ENCODE assay signal across 8 mouse cellular contexts in the genomic region with DNA sequence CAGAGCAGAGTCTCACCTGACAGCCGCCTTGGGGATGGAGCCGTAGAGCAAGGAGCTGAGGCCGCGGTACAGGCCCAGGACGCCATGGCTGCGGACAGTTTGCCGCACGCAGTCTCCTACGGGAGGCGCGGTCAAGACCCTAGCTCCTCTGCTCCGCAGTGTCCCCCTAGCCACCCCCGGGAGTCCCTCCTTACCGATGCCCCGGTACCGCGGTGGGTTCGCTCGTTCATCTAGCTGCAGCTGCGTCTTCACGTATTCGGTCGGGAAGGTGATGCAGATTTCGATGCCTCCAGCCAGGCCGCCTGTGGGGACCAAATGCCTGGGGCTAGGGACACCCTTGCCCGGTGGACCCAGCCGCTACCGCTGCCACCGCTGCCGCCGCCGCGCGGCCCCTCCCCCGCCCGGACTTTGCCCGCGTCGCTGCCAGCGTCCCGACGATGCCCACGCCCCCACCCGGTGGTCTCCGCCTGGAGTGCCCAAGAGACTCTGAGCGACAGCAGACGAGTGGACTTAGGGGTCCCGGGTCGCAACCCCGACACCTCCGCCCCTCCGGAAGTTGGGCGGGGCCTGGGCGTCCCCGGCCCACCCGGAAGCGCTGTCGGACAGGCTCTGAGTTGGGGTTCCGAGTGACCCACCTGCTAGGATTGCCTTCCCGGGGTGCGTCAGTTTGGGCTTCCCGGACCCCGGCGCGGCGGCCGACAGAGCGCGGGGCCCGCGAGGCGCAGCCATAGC. TPM values are rescaled to one million over a fixed set of nuclear protein-coding genes. Genes with fewer than 3 reads are reported as not detected.
DNase-seq lines count a peak whose midpoint lies in the region; ATAC-seq and TF ChIP-seq lines count a peak whose summit lies in the region.

No protein-coding gene starts in this region.

- peak; percentile 59 for ATAC-seq in hindbrain, embryonic 11.5 days (ENCODE audit: low FRiP score)
- ATAC-seq in limb, embryonic 14.5 days (ENCODE audit: low FRiP score, low read depth): peak; percentile 66
- peak; percentile 35 for ATAC-seq in midbrain, embryonic 15.5 days (replicated peaks)

- peak overlapping the region; percentile 91 for H3K9ac ChIP-seq in ES-Bruce4 (ENCODE audit: low read depth, poor library complexity, severe bottlenecking)
- peak overlapping the region; percentile 51 for H3K9ac ChIP-seq in hindbrain, embryonic 11.5 days (ENCODE audit: low read depth, low read length)
- peak overlapping the region; percentile 80 for H3K9ac ChIP-seq in limb, embryonic 14.5 days (ENCODE audit: low read depth, low read length, severe bottlenecking)
- H3K9ac ChIP-seq in midbrain, embryonic 15.5 days: peak overlapping the region; percentile 84

- H3K4me2 ChIP-seq in hindbrain, embryonic 11.5 days (replicated peaks; ENCODE audit: low read depth, low read length): peak overlapping the region; percentile 93
- peak overlapping the region; percentile 97 for H3K4me2 ChIP-seq in limb, embryonic 14.5 days (replicated peaks; ENCODE audit: low read depth, low read length, severe bottlenecking)
- H3K4me2 ChIP-seq in midbrain, embryonic 15.5 days: peak overlapping the region; percentile 91

- DNase-seq in frontal cortex, postnatal 36 days (ENCODE audit: low spot score in 2 of 2): peak; percentile 37 to 38
- DNase-seq in frontal cortex, adult 2 months (ENCODE audit: extremely low spot score in 1 of 2, low spot score in 1 of 2): no peak
- DNase-seq in embryo, embryonic 10.5 days (ENCODE audit: low spot score): peak; percentile 72
- peak; percentile 74 for DNase-seq in hindbrain, embryonic 11.5 days (ENCODE audit: low spot score)
- DNase-seq in limb, embryonic 14.5 days (ENCODE audit: low spot score): no peak

- no peak overlapping the region for H3K27ac ChIP-seq in ES-Bruce4 (ENCODE audit: insufficient read depth, low read length)
- peak overlapping the region; percentile 86 for H3K27ac ChIP-seq in hindbrain, embryonic 11.5 days (ENCODE audit: low read depth, low read length)
- peak overlapping the region; percentile 56 for H3K27ac ChIP-seq in limb, embryonic 14.5 days (replicated peaks; ENCODE audit: low read depth, low read length)
- H3K27ac ChIP-seq in midbrain, embryonic 15.5 days: peak overlapping the region; percentile 92
- H3K27ac ChIP-seq in testis, adult 2 months (ENCODE audit: control insufficient read depth, insufficient read depth, low read depth, low read length): peak overlapping the region; percentile 82

- TF ChIP-seq CTCF in ES-Bruce4 (IDR thresholded peaks at IDR 0.05; ENCODE audit: low read depth, low read length): no peak
- TF ChIP-seq CTCF in testis, adult 2 months (IDR thresholded peaks at IDR 0.05; ENCODE audit: control insufficient read depth, insufficient read depth, insufficient replicate concordance, low read depth, low read length): no peak

- H3K36me3 ChIP-seq in ES-Bruce4 (ENCODE audit: control insufficient read depth, insufficient read depth, low read length, poor library complexity, severe bottlenecking): peaks cover 9% of the 10 kb centered on the region
- H3K36me3 ChIP-seq in hindbrain, embryonic 11.5 days (ENCODE audit: control insufficient read depth, insufficient read depth, low read length): no peaks in the 10 kb centered on the region
- H3K36me3 ChIP-seq in limb, embryonic 14.5 days (ENCODE audit: control insufficient read depth, insufficient read depth, low read length): peaks cover 14% of the 10 kb centered on the region
- H3K36me3 ChIP-seq in midbrain, embryonic 15.5 days (replicated peaks): no peaks in the 10 kb centered on the region; the same call in 1 of the 2 replicates
- H3K36me3 ChIP-seq in testis, adult 2 months (ENCODE audit: control insufficient read depth, insufficient read depth, low read length): no peaks in the 10 kb centered on the region

- no peak for TF ChIP-seq EP300 in ES-Bruce4 (IDR thresholded peaks at IDR 0.05; ENCODE audit: insufficient read depth, low read depth, low read length)

- H3K9me3 ChIP-seq in ES-Bruce4 (replicated peaks; ENCODE audit: control insufficient read depth, insufficient read depth, low read length, poor library complexity, severe bottlenecking): no peaks in the 10 kb centered on the region
- H3K9me3 ChIP-seq in hindbrain, embryonic 11.5 days (ENCODE audit: control insufficient read depth, low read length): no peaks in the 10 kb centered on the region
- H3K9me3 ChIP-seq in limb, embryonic 14.5 days (ENCODE audit: control insufficient read depth, low read length): no peaks in the 10 kb centered on the region
- no peaks in the 10 kb centered on the region for H3K9me3 ChIP-seq in midbrain, embryonic 15.5 days

- WGBS in hindbrain, embryonic 11.5 days: under 1% methylated on average over 66 of the region's 72 CpGs
- 0% methylated on average over 57 of the region's 72 CpGs for WGBS in limb, embryonic 14.5 days
- under 1% methylated on average over 65 of the region's 72 CpGs for WGBS in midbrain, embryonic 15.5 days

- H3K27me3 ChIP-seq in ES-Bruce4 (ENCODE audit: control insufficient read depth, insufficient read depth, low read length, poor library complexity, severe bottlenecking): no peaks in the 10 kb centered on the region
- H3K27me3 ChIP-seq in hindbrain, embryonic 11.5 days (ENCODE audit: control insufficient read depth, insufficient read depth, low read length): no peaks in the 10 kb centered on the region
- H3K27me3 ChIP-seq in limb, embryonic 14.5 days (ENCODE audit: control insufficient read depth, insufficient read depth, low read length): no peaks in the 10 kb centered on the region
- no peaks in the 10 kb centered on the region for H3K27me3 ChIP-seq in midbrain, embryonic 15.5 days (replicated peaks)
- no peaks in the 10 kb centered on the region; the same call in 1 of the 2 replicates for H3K27me3 ChIP-seq in testis, adult 2 months (ENCODE audit: control insufficient read depth, insufficient read depth, low read length)

- TF ChIP-seq POLR2A in ES-Bruce4 (IDR thresholded peaks at IDR 0.05; ENCODE audit: insufficient read depth, low read length): no peak
- no peak for TF ChIP-seq POLR2A in limb, embryonic 14.5 days (IDR thresholded peaks at IDR 0.05; ENCODE audit: borderline replicate concordance, extremely low read depth, insufficient read depth, insufficient read length)
- TF ChIP-seq POLR2A in testis, adult 2 months (IDR thresholded peaks at IDR 0.05; ENCODE audit: control insufficient read depth, low read depth, low read length): no peak

- H3K4me3 ChIP-seq in ES-Bruce4 (ENCODE audit: low read depth, low read length): peak overlapping the region; percentile 77
- peak overlapping the region; percentile 88 for H3K4me3 ChIP-seq in hindbrain, embryonic 11.5 days (ENCODE audit: low read depth, low read length)
- peak overlapping the region; percentile 88 for H3K4me3 ChIP-seq in limb, embryonic 14.5 days (replicated peaks; ENCODE audit: low read length)
- H3K4me3 ChIP-seq in midbrain, embryonic 15.5 days: peak overlapping the region; percentile 85
- peak overlapping the region; percentile 95 for H3K4me3 ChIP-seq in testis, adult 2 months (ENCODE audit: control insufficient read depth, low read depth, low read length)

- peaks cover 6% of the 10 kb centered on the region for H3K4me1 ChIP-seq in ES-Bruce4 (ENCODE audit: control insufficient read depth, insufficient read depth, low read length)
- H3K4me1 ChIP-seq in hindbrain, embryonic 11.5 days (replicated peaks; ENCODE audit: control insufficient read depth, insufficient read depth, low read length): peaks cover 7% of the 10 kb centered on the region
- peaks cover 2% of the 10 kb centered on the region for H3K4me1 ChIP-seq in limb, embryonic 14.5 days (ENCODE audit: control insufficient read depth, insufficient read depth, low read length)
- peaks cover 37% of the 10 kb centered on the region for H3K4me1 ChIP-seq in midbrain, embryonic 15.5 days
- H3K4me1 ChIP-seq in testis, adult 2 months (ENCODE audit: control insufficient read depth, insufficient read depth, low read length): peaks cover 14% of the 10 kb centered on the region

RNA-seq across cellular contexts. Expression of gene Slc25a1, which starts 0.5 kb away (rescaled TPM):
- polyA plus RNA-seq in frontal cortex, adult 2 months (2012; rRNA removed): 61.7 and 71.6 TPM in 2 replicates
- polyA plus RNA-seq in ES-Bruce4 (2011; ENCODE audit: insufficient read depth, insufficient read length, low read depth, missing spikeins): 99.4 and 101 TPM in 2 replicates
- polyA plus RNA-seq in hindbrain, embryonic 11.5 days (2014; fragmentation: Nextera tagmentation; extraction: Ambion mirVana): 114 and 118 TPM in 2 replicates
- polyA plus RNA-seq in limb, embryonic 14.5 days (2012; rRNA removed): 55.0 and 68.0 TPM in 2 replicates
- polyA plus RNA-seq in limb, embryonic 14.5 days (2014; fragmentation: Nextera tagmentation; extraction: Ambion mirVana): 70.4 and 73.9 TPM in 2 replicates
- polyA plus RNA-seq in midbrain, embryonic 15.5 days (2015; fragmentation: Nextera tagmentation; extraction: Ambion mirVana): 169 and 179 TPM in 2 replicates
- polyA plus RNA-seq in testis, adult 2 months (2012; rRNA removed): 45.4 and 52.8 TPM in 2 replicates

RNA-seq across cellular contexts. Expression of gene Gsc2, which starts 12.7 kb away (rescaled TPM):
- polyA plus RNA-seq in frontal cortex, adult 2 months (2012; rRNA removed): 0.08 TPM in 1 of 2 replicates, not detected in the other
- 0.52 TPM in 1 of 2 replicates, not detected in the other for polyA plus RNA-seq in ES-Bruce4 (2011; ENCODE audit: insufficient read depth, insufficient read length, low read depth, missing spikeins)
- 0.17 TPM in 1 of 2 replicates, not detected in the other for polyA plus RNA-seq in hindbrain, embryonic 11.5 days (2014; fragmentation: Nextera tagmentation; extraction: Ambion mirVana)
- 0.10 TPM in 1 of 2 replicates, not detected in the other for polyA plus RNA-seq in limb, embryonic 14.5 days (2012; rRNA removed)
- polyA plus RNA-seq in limb, embryonic 14.5 days (2014; fragmentation: Nextera tagmentation; extraction: Ambion mirVana): not detected in 2 replicates
- polyA plus RNA-seq in midbrain, embryonic 15.5 days (2015; fragmentation: Nextera tagmentation; extraction: Ambion mirVana): 0.38 and 1.1 TPM in 2 replicates
- 7.7 and 8.9 TPM in 2 replicates for polyA plus RNA-seq in testis, adult 2 months (2012; rRNA removed)

RNA-seq across cellular contexts. Expression of gene Ess2, which starts 16.4 kb away (rescaled TPM):
- 36.4 and 47.2 TPM in 2 replicates for polyA plus RNA-seq in frontal cortex, adult 2 months (2012; rRNA removed)
- polyA plus RNA-seq in ES-Bruce4 (2011; ENCODE audit: insufficient read depth, insufficient read length, low read depth, missing spikeins): 20.6 and 22.2 TPM in 2 replicates
- 38.3 and 40.5 TPM in 2 replicates for polyA plus RNA-seq in hindbrain, embryonic 11.5 days (2014; fragmentation: Nextera tagmentation; extraction: Ambion mirVana)
- polyA plus RNA-seq in limb, embryonic 14.5 days (2012; rRNA removed): 38.7 and 42.2 TPM in 2 replicates
- polyA plus RNA-seq in limb, embryonic 14.5 days (2014; fragmentation: Nextera tagmentation; extraction: Ambion mirVana): 33.1 and 33.5 TPM in 2 replicates
- polyA plus RNA-seq in midbrain, embryonic 15.5 days (2015; fragmentation: Nextera tagmentation; extraction: Ambion mirVana): 51.7 and 57.1 TPM in 2 replicates
- polyA plus RNA-seq in testis, adult 2 months (2012; rRNA removed): 27.2 and 28.3 TPM in 2 replicates

RNA-seq across cellular contexts. Expression of gene Tssk2, which starts 29.1 kb away (rescaled TPM):
- polyA plus RNA-seq in frontal cortex, adult 2 months (2012; rRNA removed): not detected in 2 replicates
- polyA plus RNA-seq in ES-Bruce4 (2011; ENCODE audit: insufficient read depth, insufficient read length, low read depth, missing spikeins): not detected in 2 replicates
- not detected in 2 replicates for polyA plus RNA-seq in hindbrain, embryonic 11.5 days (2014; fragmentation: Nextera tagmentation; extraction: Ambion mirVana)
- not detected in 2 replicates for polyA plus RNA-seq in limb, embryonic 14.5 days (2012; rRNA removed)
- polyA plus RNA-seq in limb, embryonic 14.5 days (2014; fragmentation: Nextera tagmentation; extraction: Ambion mirVana): 0.14 TPM in 1 of 2 replicates, not detected in the other
- 0.11 TPM in 1 of 2 replicates, not detected in the other for polyA plus RNA-seq in midbrain, embryonic 15.5 days (2015; fragmentation: Nextera tagmentation; extraction: Ambion mirVana)
- polyA plus RNA-seq in testis, adult 2 months (2012; rRNA removed): 845 and 898 TPM in 2 replicates

RNA-seq across cellular contexts. Expression of gene Dgcr2, which starts 29.2 kb away (rescaled TPM):
- polyA plus RNA-seq in frontal cortex, adult 2 months (2012; rRNA removed): 87.2 and 95.4 TPM in 2 replicates
- 36.4 and 40.6 TPM in 2 replicates for polyA plus RNA-seq in ES-Bruce4 (2011; ENCODE audit: insufficient read depth, insufficient read length, low read depth, missing spikeins)
- polyA plus RNA-seq in hindbrain, embryonic 11.5 days (2014; fragmentation: Nextera tagmentation; extraction: Ambion mirVana): 72.9 and 75.7 TPM in 2 replicates
- 116 and 185 TPM in 2 replicates for polyA plus RNA-seq in limb, embryonic 14.5 days (2012; rRNA removed)
- polyA plus RNA-seq in limb, embryonic 14.5 days (2014; fragmentation: Nextera tagmentation; extraction: Ambion mirVana): 90.2 and 95.8 TPM in 2 replicates
- 119 and 120 TPM in 2 replicates for polyA plus RNA-seq in midbrain, embryonic 15.5 days (2015; fragmentation: Nextera tagmentation; extraction: Ambion mirVana)
- 259 and 263 TPM in 2 replicates for polyA plus RNA-seq in testis, adult 2 months (2012; rRNA removed)

Comparison
In these comparisons a context has a peak if more than half of its experiments do, and no peak if none do; other contexts are left out.
1. DNase-seq: peak in frontal cortex, postnatal 36 days (2 of 2), embryo, embryonic 10.5 days (single experiment) and hindbrain, embryonic 11.5 days (single experiment); none in frontal cortex, adult 2 months (0 of 2) and limb, embryonic 14.5 days (single experiment).
2. Peak in every context shown above with its lines, with median percentiles within 50 percentile points of each other: H3K4me3 ChIP-seq, H3K9ac ChIP-seq, ATAC-seq and H3K4me2 ChIP-seq.